Mouse (Mus musculus) left cerebral cortex, adult 11 months (tissue): ENCODE data around the gene Hirip3.

ENCODE experiments used
- DNase-seq: peaks from one replicate; pipeline ENCODE4 v3.0.0; 2022; ENCODE audit warnings: low spot score

Gene Hirip3

GRCm38 (mm10) chr7:126861429-126862130, at the start of gene Hirip3:
Gene Hirip3, plus strand, starts transcription at chr7:126861972.
- DNase-seq, result peak; percentile 85

- DNase-seq, result no peak
These were observed 46.0 kb upstream of the Hirip3 start for GRCm38 (mm10) chr7:126815726-126816222.

GRCm38 (mm10) chr7:126816494-126816893, 45.3 kb upstream of the Hirip3 start:
- no peak for DNase-seq

- no peak for DNase-seq
These were observed 44.2 kb upstream of the Hirip3 start for GRCm38 (mm10) chr7:126817595-126817994.

- no peak for DNase-seq
These were observed 43.0 kb upstream of the Hirip3 start for GRCm38 (mm10) chr7:126818818-126819217.

- DNase-seq, result no peak
These were observed 39.8 kb upstream of the Hirip3 start for GRCm38 (mm10) chr7:126821835-126822511.

GRCm38 (mm10) chr7:126822741-126823140, 39.0 kb upstream of the Hirip3 start:
- DNase-seq, result no peak

GRCm38 (mm10) chr7:126823202-126823711, 38.5 kb upstream of the Hirip3 start:
- no peak for DNase-seq

GRCm38 (mm10) chr7:126823940-126824339, 37.8 kb upstream of the Hirip3 start:
- DNase-seq, result no peak

- DNase-seq, result no peak
These were observed 36.4 kb upstream of the Hirip3 start for GRCm38 (mm10) chr7:126825403-126825802.

GRCm38 (mm10) chr7:126825952-126826351, 35.8 kb upstream of the Hirip3 start:
- no peak for DNase-seq

- DNase-seq, result no peak
These were observed 30.2 kb upstream of the Hirip3 start, which contains the start of gene 4930451I11Rik for GRCm38 (mm10) chr7:126831539-126831938. Gene 4930451I11Rik, minus strand, starts transcription at chr7:126831639.

- peak; percentile 75 for DNase-seq
These were observed 29.7 kb upstream of the Hirip3 start for GRCm38 (mm10) chr7:126832036-126832598.

- DNase-seq, result no peak
These were observed 28.5 kb upstream of the Hirip3 start for GRCm38 (mm10) chr7:126833294-126833693.

GRCm38 (mm10) chr7:126843276-126843675, 18.5 kb upstream of the Hirip3 start:
- no peak for DNase-seq

- DNase-seq, result no peak
These were observed 16.3 kb upstream of the Hirip3 start for GRCm38 (mm10) chr7:126845516-126845915.

- DNase-seq, result no peak
These were observed 14.7 kb upstream of the Hirip3 start, which contains the start of gene Doc2a for GRCm38 (mm10) chr7:126847116-126847420. Gene Doc2a, plus strand, starts transcription at chr7:126847416.

- no peak for DNase-seq
These were observed 14.1 kb upstream of the Hirip3 start for GRCm38 (mm10) chr7:126847421-126848398.

GRCm38 (mm10) chr7:126848794-126849193, 13.0 kb upstream of the Hirip3 start:
- DNase-seq, result no peak

GRCm38 (mm10) chr7:126850161-126850560, 11.6 kb upstream of the Hirip3 start:
- no peak for DNase-seq

GRCm38 (mm10) chr7:126851192-126851591, 10.6 kb upstream of the Hirip3 start:
- DNase-seq, result no peak

GRCm38 (mm10) chr7:126853454-126853853, 8.3 kb upstream of the Hirip3 start:
- DNase-seq, result no peak
